Mouse (Mus musculus) liver, adult 2 months (tissue): ENCODE data around the gene 1700028P14Rik. TPM values are rescaled to one million over a fixed set of nuclear protein-coding genes. Genes with fewer than 3 reads are reported as not detected.

Source experiments
- DNase-seq: peaks from one replicate; pipeline ENCODE4 v3.0.0-alpha.2; 2011; ENCODE audit warnings: low read depth, low spot score; ENCODE audit errors: extremely low read depth
- H3K27ac ChIP-seq: fragments of 200-500 bp; replicated peaks from 2 replicates; pipeline ENCODE4 v1.5.1; 2012; ENCODE audit warnings: low read depth, mild to moderate bottlenecking, control low read depth, inconsistent platforms, low read length; ENCODE audit not compliant: insufficient read depth
- H3K27me3 ChIP-seq: fragments of 200-500 bp; 2 replicates; pipeline ENCODE4 v1.6.1; 2012; ENCODE audit warnings: mild to moderate bottlenecking, moderate library complexity, low read length, inconsistent platforms; ENCODE audit not compliant: control insufficient read depth, insufficient read depth
- H3K36me3 ChIP-seq: fragments of 200-500 bp; 2 replicates; pipeline ENCODE4 v1.6.1; 2012; ENCODE audit warnings: low read length, inconsistent platforms; ENCODE audit not compliant: control insufficient read depth, insufficient read depth
- H3K4me1 ChIP-seq: fragments of 200-500 bp; 2 replicates; pipeline ENCODE4 v1.6.1; 2011; ENCODE audit warnings: low read length; ENCODE audit not compliant: control insufficient read depth, insufficient read depth
- H3K4me3 ChIP-seq: fragments of 200-500 bp; 2 replicates; pipeline ENCODE4 v1.5.1; 2011; ENCODE audit warnings: low read depth, mild to moderate bottlenecking, control low read depth, low read length, moderate library complexity; ENCODE audit not compliant: insufficient read depth
- H3K79me2 ChIP-seq: fragments of 200-500 bp; 2 replicates; pipeline ENCODE4 v1.6.1; 2012; ENCODE audit warnings: inconsistent platforms, mild to moderate bottlenecking, low read length, moderate library complexity; ENCODE audit not compliant: control insufficient read depth, insufficient read depth
- H3K9ac ChIP-seq: fragments of 200-500 bp; 2 replicates; pipeline ENCODE4 v1.6.1; 2012; ENCODE audit warnings: low read depth, mild to moderate bottlenecking, control low read depth, inconsistent platforms, low read length
- CTCF ChIP-seq: fragments of 200-500 bp; IDR thresholded peaks from 2 replicates; pipeline ENCODE4 v1.5.1; 2011; ENCODE audit warnings: low read depth, low read length, control low read depth
- POLR2A ChIP-seq: fragments of 200-500 bp; IDR thresholded peaks from 2 replicates; pipeline ENCODE4 v1.6.1; 2011; ENCODE audit warnings: low read length, control low read depth; ENCODE audit not compliant: insufficient read depth; ENCODE audit errors: extremely low read depth
- WGBS: fragments of 180-500 bp; shearing (Covaris S2); methylation state at CpG from one replicate; pipeline ENCODE4 v1.1.7; 2018; 5-methylcytosine and 5-hydroxymethylcytosine counted together
- polyA plus RNA-seq: library from polyadenylated mRNA; depleted of rRNA; stranded (reverse); fragments of >200 nt; gene quantifications from 2 replicates; pipeline ENCODE4 v1.2.3, GENCODE M21; 2012
- total RNA-seq: library from RNA; depleted of rRNA; stranded (reverse); fragments of >200 nt; gene quantifications from 2 replicates; pipeline ENCODE4 v1.2.3, GENCODE M21; 2014

The 1700028P14Rik gene
- total and polyA plus RNA-seq, 2 experiments: not detected

GRCm38 (mm10) chr19:23578606-23579355 is 73.8 kb downstream of the 1700028P14Rik start:
- no peak overlapping the region for H3K9ac ChIP-seq
- H3K27me3 ChIP-seq: no peaks in the 10 kb centered on the region
- TF ChIP-seq POLR2A: no peak
- TF ChIP-seq CTCF: no peak
- H3K36me3 ChIP-seq: no peaks in the 10 kb centered on the region
- no peak for DNase-seq
- WGBS: 81% methylated on average over 11 of the region's 11 CpGs
- no peaks in the 10 kb centered on the region for H3K4me1 ChIP-seq
- H3K79me2 ChIP-seq: no peaks in the 10 kb centered on the region
- no peak overlapping the region for H3K4me3 ChIP-seq
- no peak overlapping the region for H3K27ac ChIP-seq

- Histone ChIP-seq H3K36me3 (no peaks in the 10 kb centered on the region), H3K27me3 (no peaks in the 10 kb centered on the region), H3K4me3 (no peak overlapping the region), H3K27ac (no peak overlapping the region), H3K79me2 (no peaks in the 10 kb centered on the region), H3K4me1 (no peaks in the 10 kb centered on the region), H3K9ac (no peak overlapping the region)
- TF ChIP-seq POLR2A: no peak
- TF ChIP-seq CTCF: no peak
- 34% methylated on average over 4 of the region's 4 CpGs for WGBS
- DNase-seq: no peak
Measured at GRCm38 (mm10) chr19:23576685-23577084, 75.9 kb downstream of the 1700028P14Rik start.

GRCm38 (mm10) chr19:23563693-23564092 is 88.9 kb downstream of the 1700028P14Rik start:
- 73% methylated on average over 5 of the region's 5 CpGs for WGBS
- H3K4me3 ChIP-seq: no peak overlapping the region
- no peaks in the 10 kb centered on the region for H3K4me1 ChIP-seq
- no peak for DNase-seq
- H3K9ac ChIP-seq: no peak overlapping the region
- no peak overlapping the region for H3K27ac ChIP-seq
- no peak for TF ChIP-seq CTCF
- no peak for TF ChIP-seq POLR2A
- no peaks in the 10 kb centered on the region for H3K36me3 ChIP-seq
- H3K79me2 ChIP-seq: no peaks in the 10 kb centered on the region
- no peaks in the 10 kb centered on the region for H3K27me3 ChIP-seq

- WGBS: 97% methylated on average over 4 of the region's 4 CpGs
- Histone ChIP-seq H3K9ac (no peak overlapping the region), H3K36me3 (no peaks in the 10 kb centered on the region), H3K4me3 (no peak overlapping the region), H3K79me2 (no peaks in the 10 kb centered on the region), H3K27ac (no peak overlapping the region), H3K4me1 (no peaks in the 10 kb centered on the region), H3K27me3 (no peaks in the 10 kb centered on the region)
- TF ChIP-seq POLR2A (no peak), CTCF (no peak)
- no peak for DNase-seq
Measured at GRCm38 (mm10) chr19:23562588-23562987, 90.0 kb downstream of the 1700028P14Rik start.

- H3K4me1 ChIP-seq: no peaks in the 10 kb centered on the region
- no peak overlapping the region for H3K4me3 ChIP-seq
- H3K27me3 ChIP-seq: no peaks in the 10 kb centered on the region
- DNase-seq: no peak
- H3K79me2 ChIP-seq: no peaks in the 10 kb centered on the region
- H3K36me3 ChIP-seq: no peaks in the 10 kb centered on the region
- TF ChIP-seq CTCF: no peak
- TF ChIP-seq POLR2A: no peak
- no peak overlapping the region for H3K27ac ChIP-seq
- WGBS: 86% methylated on average over 6 of the region's 6 CpGs
- no peak overlapping the region for H3K9ac ChIP-seq
Measured at GRCm38 (mm10) chr19:23562061-23562460, 90.6 kb downstream of the 1700028P14Rik start.

GRCm38 (mm10) chr19:23553450-23553849 is 99.2 kb downstream of the 1700028P14Rik start:
- H3K9ac ChIP-seq: no peak overlapping the region
- TF ChIP-seq POLR2A (no peak), CTCF (no peak)

More at GRCm38 (mm10) chr19:23553450-23553849, 99.2 kb downstream of the 1700028P14Rik start:
- Histone ChIP-seq H3K27ac (no peak overlapping the region), H3K36me3 (no peaks in the 10 kb centered on the region), H3K4me3 (no peak overlapping the region), H3K79me2 (no peaks in the 10 kb centered on the region), H3K4me1 (no peaks in the 10 kb centered on the region), H3K27me3 (no peaks in the 10 kb centered on the region)
- no peak for DNase-seq
- 71% methylated on average over 2 of the region's 2 CpGs for WGBS
